Mouse (Mus musculus) C2C12 (cell line): ENCODE data around the gene Gabrd.

ENCODE experiments used
- CTCF ChIP-seq: IDR thresholded peaks from one replicate; pipeline ENCODE4 v1.5.1; 2011; ENCODE audit not compliant: control insufficient read depth, insufficient read depth, insufficient read length
- MAX ChIP-seq: IDR thresholded peaks from one replicate; pipeline ENCODE4 v1.6.1; 2011; ENCODE audit warnings: mild to moderate bottlenecking, control low read depth

DNA sequence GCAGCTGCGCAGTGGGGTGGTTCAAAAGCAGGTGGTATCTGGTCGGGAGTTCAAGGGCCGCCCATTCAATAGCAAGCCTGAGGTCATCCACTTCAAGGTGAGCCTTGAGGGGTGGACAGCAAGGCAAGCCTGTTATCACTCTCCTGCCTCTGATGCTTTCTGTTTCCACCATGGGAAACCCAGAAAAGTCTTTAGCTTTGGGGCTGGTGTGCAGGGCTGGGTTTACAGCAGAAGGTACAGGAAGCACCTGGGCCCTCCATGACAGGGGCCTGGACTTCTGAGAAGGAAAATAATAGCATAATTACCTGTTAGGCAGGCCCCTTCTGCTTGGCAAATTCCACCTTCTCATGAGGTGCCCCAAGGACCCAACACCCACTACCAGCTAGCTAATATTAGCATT, 31.3 kb upstream of the Gabrd start:
- TF ChIP-seq CTCF (no peak), MAX (no peak)
